Mouse (Mus musculus) heart, postnatal 0 days (tissue): ENCODE measurements around the gene Cap2.
A peak's percentile ranks its signal among the peaks of the same experiment; 100 is the strongest.

Experiments
- CTCF ChIP-seq: IDR thresholded peaks from 2 replicates; pipeline ENCODE4 v1.5.1; 2016; ENCODE audit warnings: antibody characterized with exemption, control low read depth, low read depth
- EP300 ChIP-seq: IDR thresholded peaks from 2 replicates; pipeline ENCODE4 v1.6.1; 2016; ENCODE audit warnings: antibody characterized with exemption, low read depth

DNA sequence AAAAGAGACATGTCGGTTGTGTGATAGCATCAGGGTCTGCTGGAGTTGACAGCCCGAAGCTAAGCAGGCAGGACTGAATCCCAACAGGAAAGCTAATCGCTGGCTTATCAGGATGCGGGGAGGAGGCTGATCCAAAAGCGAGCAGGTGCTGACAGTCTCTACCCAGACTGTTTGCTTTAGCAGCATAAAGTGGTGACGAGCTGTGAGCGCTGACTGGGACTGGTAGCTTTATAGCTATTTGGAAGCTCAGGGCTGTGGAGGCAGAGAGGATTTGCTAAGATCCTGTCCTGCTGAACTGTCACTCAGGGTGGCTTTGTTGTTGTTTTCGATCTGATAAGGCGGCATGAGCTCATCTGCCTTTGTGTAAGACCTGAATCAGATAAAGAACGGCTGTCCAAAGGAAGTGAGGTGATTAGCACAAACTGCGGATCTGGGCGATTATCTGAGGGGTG, 69.5 kb downstream of the Cap2 start:
- TF ChIP-seq CTCF (no peak), EP300 (peak; percentile 87)
